Mouse (Mus musculus): Measurements from ENCODE around the gene Rpl23. TPM values are rescaled to one million over a fixed set of nuclear protein-coding genes. Genes with fewer than 3 reads are reported as not detected.

Rpl23 gene
- total and polyA plus RNA-seq, 3 experiments: 255 to 1,694 (median 589) TPM

GRCm38 (mm10) chr11:97821401-97822064 lies 39.3 kb upstream of the Rpl23 start:
- peaks cover 63% of the 10 kb centered on the region for H3K4me1 ChIP-seq (ENCODE audit: insufficient read depth, low read depth, low read length)
- H3K4me3 ChIP-seq (ENCODE audit: low read depth, low read length): no peak overlapping the region
- TF ChIP-seq CTCF (IDR thresholded peaks at IDR 0.05; ENCODE audit: low read depth, low read length) (no peak), GATA2 (IDR thresholded peaks at IDR 0.05; ENCODE audit: borderline replicate concordance, low read depth, low read length) (no peak), TAL1 (conservative IDR thresholded peaks at IDR 0.05; ENCODE audit: low read depth, low read length) (no peak), POLR2AphosphoS5 (IDR thresholded peaks at IDR 0.05; ENCODE audit: insufficient replicate concordance, low read depth, low read length) (no peak), GATA1 (IDR thresholded peaks at IDR 0.05; ENCODE audit: borderline replicate concordance, low read length) (no peak)
- no peaks in the 10 kb centered on the region for H3K9me3 ChIP-seq (replicated peaks)
- H3K36me3 ChIP-seq (replicated peaks): peaks cover 85% of the 10 kb centered on the region
- ATAC-seq (ENCODE audit: extremely low read depth, insufficient number of reproducible peaks, low FRiP score, poor library complexity, severe bottlenecking) (no peak), DNase-seq (ENCODE audit: low spot score) (no peak)
- no peaks in the 10 kb centered on the region for H3K27me3 ChIP-seq (ENCODE audit: insufficient read depth, low read length)

- peaks cover 86% of the 10 kb centered on the region for H3K36me3 ChIP-seq (replicated peaks)
- ATAC-seq (ENCODE audit: extremely low read depth, insufficient number of reproducible peaks, low FRiP score, poor library complexity, severe bottlenecking): no peak
Observed at GRCm38 (mm10) chr11:97820840-97821239, 38.6 kb upstream of the Rpl23 start.

GRCm38 (mm10) chr11:97819923-97820322 lies 37.7 kb upstream of the Rpl23 start:
- H3K4me3 ChIP-seq (ENCODE audit: low read depth, low read length): no peak overlapping the region
- peaks cover 86% of the 10 kb centered on the region for H3K36me3 ChIP-seq (replicated peaks)
- ATAC-seq (ENCODE audit: extremely low read depth, insufficient number of reproducible peaks, low FRiP score, poor library complexity, severe bottlenecking): no peak
- DNase-seq (ENCODE audit: low spot score): no peak
- H3K9me3 ChIP-seq (replicated peaks): no peaks in the 10 kb centered on the region
- no peak for TF ChIP-seq GATA1 (IDR thresholded peaks at IDR 0.05; ENCODE audit: borderline replicate concordance, low read length)
- TF ChIP-seq TAL1 (conservative IDR thresholded peaks at IDR 0.05; ENCODE audit: low read depth, low read length): no peak
- TF ChIP-seq POLR2AphosphoS5 (IDR thresholded peaks at IDR 0.05; ENCODE audit: insufficient replicate concordance, low read depth, low read length): no peak
- no peak for TF ChIP-seq GATA2 (IDR thresholded peaks at IDR 0.05; ENCODE audit: borderline replicate concordance, low read depth, low read length)
- no peak for TF ChIP-seq CTCF (IDR thresholded peaks at IDR 0.05; ENCODE audit: low read depth, low read length)
- no peaks in the 10 kb centered on the region for H3K27me3 ChIP-seq (ENCODE audit: insufficient read depth, low read length)
- H3K4me1 ChIP-seq (ENCODE audit: insufficient read depth, low read depth, low read length): peaks cover 47% of the 10 kb centered on the region

More at GRCm38 (mm10) chr11:97820840-97821239, 38.6 kb upstream of the Rpl23 start:
- Histone ChIP-seq H3K4me3 (ENCODE audit: low read depth, low read length) (no peak overlapping the region), H3K9me3 (replicated peaks) (no peaks in the 10 kb centered on the region), H3K4me1 (ENCODE audit: insufficient read depth, low read depth, low read length) (peaks cover 56% of the 10 kb centered on the region), H3K27me3 (ENCODE audit: insufficient read depth, low read length) (no peaks in the 10 kb centered on the region)
- TF ChIP-seq GATA2 (IDR thresholded peaks at IDR 0.05; ENCODE audit: borderline replicate concordance, low read depth, low read length) (no peak), TAL1 (conservative IDR thresholded peaks at IDR 0.05; ENCODE audit: low read depth, low read length) (no peak), CTCF (IDR thresholded peaks at IDR 0.05; ENCODE audit: low read depth, low read length) (no peak), POLR2AphosphoS5 (IDR thresholded peaks at IDR 0.05; ENCODE audit: insufficient replicate concordance, low read depth, low read length) (no peak), GATA1 (IDR thresholded peaks at IDR 0.05; ENCODE audit: borderline replicate concordance, low read length) (no peak)
- no peak for DNase-seq (ENCODE audit: low spot score)

GRCm38 (mm10) chr11:97819102-97819501 lies 36.9 kb upstream of the Rpl23 start:
- ATAC-seq (ENCODE audit: extremely low read depth, insufficient number of reproducible peaks, low FRiP score, poor library complexity, severe bottlenecking) (no peak), DNase-seq (ENCODE audit: low spot score) (no peak)
- TF ChIP-seq CTCF (IDR thresholded peaks at IDR 0.05; ENCODE audit: low read depth, low read length) (no peak), TAL1 (conservative IDR thresholded peaks at IDR 0.05; ENCODE audit: low read depth, low read length) (no peak), GATA2 (IDR thresholded peaks at IDR 0.05; ENCODE audit: borderline replicate concordance, low read depth, low read length) (no peak), POLR2AphosphoS5 (IDR thresholded peaks at IDR 0.05; ENCODE audit: insufficient replicate concordance, low read depth, low read length) (no peak), GATA1 (IDR thresholded peaks at IDR 0.05; ENCODE audit: borderline replicate concordance, low read length) (no peak)
- Histone ChIP-seq H3K27me3 (ENCODE audit: insufficient read depth, low read length) (no peaks in the 10 kb centered on the region), H3K4me1 (ENCODE audit: insufficient read depth, low read depth, low read length) (peaks cover 44% of the 10 kb centered on the region), H3K36me3 (replicated peaks) (peaks cover 86% of the 10 kb centered on the region), H3K4me3 (ENCODE audit: low read depth, low read length) (no peak overlapping the region), H3K9me3 (replicated peaks) (no peaks in the 10 kb centered on the region)

DNA sequence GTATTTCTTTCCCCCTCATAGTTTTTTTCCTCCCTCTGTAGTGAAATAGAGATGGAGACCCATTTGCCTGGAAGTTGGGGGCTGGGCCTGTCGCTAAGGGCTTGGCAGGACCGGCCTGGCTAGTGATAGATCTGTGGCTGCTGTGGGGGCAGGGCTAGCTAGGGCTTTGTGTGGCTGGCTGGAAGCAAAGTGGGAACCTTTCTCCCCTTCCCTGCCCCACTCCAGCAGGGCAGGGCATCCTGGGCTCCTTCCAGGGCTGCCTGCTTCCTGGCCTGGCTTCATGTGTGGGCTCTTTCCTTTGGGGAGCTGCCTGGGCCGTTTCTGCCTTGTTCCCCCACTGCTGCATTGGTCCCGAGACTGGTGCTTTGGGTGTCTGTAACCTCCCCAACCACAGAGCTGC lies 36.3 kb upstream of the Rpl23 start:
- ATAC-seq (ENCODE audit: extremely low read depth, insufficient number of reproducible peaks, low FRiP score, poor library complexity, severe bottlenecking) (no peak), DNase-seq (ENCODE audit: low spot score) (no peak)
- TF ChIP-seq POLR2AphosphoS5 (IDR thresholded peaks at IDR 0.05; ENCODE audit: insufficient replicate concordance, low read depth, low read length) (no peak), GATA1 (IDR thresholded peaks at IDR 0.05; ENCODE audit: borderline replicate concordance, low read length) (no peak), TAL1 (conservative IDR thresholded peaks at IDR 0.05; ENCODE audit: low read depth, low read length) (no peak), GATA2 (IDR thresholded peaks at IDR 0.05; ENCODE audit: borderline replicate concordance, low read depth, low read length) (no peak), CTCF (IDR thresholded peaks at IDR 0.05; ENCODE audit: low read depth, low read length) (no peak)
- Histone ChIP-seq H3K9me3 (replicated peaks) (no peaks in the 10 kb centered on the region), H3K27me3 (ENCODE audit: insufficient read depth, low read length) (no peaks in the 10 kb centered on the region), H3K4me1 (ENCODE audit: insufficient read depth, low read depth, low read length) (peaks cover 44% of the 10 kb centered on the region), H3K36me3 (replicated peaks) (peaks cover 87% of the 10 kb centered on the region), H3K4me3 (ENCODE audit: low read depth, low read length) (no peak overlapping the region)

DNA sequence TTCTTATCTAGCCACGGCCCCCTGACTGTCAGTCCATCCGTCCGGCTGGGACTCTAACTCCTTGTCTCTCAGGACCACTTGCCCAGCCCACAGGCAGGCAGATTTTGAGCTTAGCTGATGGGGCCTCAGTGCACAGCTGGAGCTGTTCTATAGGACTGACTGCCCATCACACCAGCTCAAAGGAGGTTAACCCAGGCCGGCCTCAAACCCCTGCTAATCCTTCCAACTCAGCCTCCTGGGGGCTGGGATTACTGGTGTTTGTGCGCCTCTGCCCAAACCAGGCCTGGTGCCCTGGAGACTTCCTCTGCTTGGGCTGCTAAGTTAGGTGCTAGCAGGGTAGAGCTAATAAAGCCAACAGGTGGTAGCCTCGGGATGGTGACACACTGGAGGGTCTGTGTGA lies 35.8 kb upstream of the Rpl23 start:
- peaks cover 47% of the 10 kb centered on the region for H3K4me1 ChIP-seq (ENCODE audit: insufficient read depth, low read depth, low read length)

More for the DNA sequence above, 35.8 kb upstream of the Rpl23 start:
- no peak for ATAC-seq (ENCODE audit: extremely low read depth, insufficient number of reproducible peaks, low FRiP score, poor library complexity, severe bottlenecking)
- TF ChIP-seq GATA1 (IDR thresholded peaks at IDR 0.05; ENCODE audit: borderline replicate concordance, low read length) (no peak), TAL1 (conservative IDR thresholded peaks at IDR 0.05; ENCODE audit: low read depth, low read length) (no peak), POLR2AphosphoS5 (IDR thresholded peaks at IDR 0.05; ENCODE audit: insufficient replicate concordance, low read depth, low read length) (no peak), GATA2 (IDR thresholded peaks at IDR 0.05; ENCODE audit: borderline replicate concordance, low read depth, low read length) (no peak), CTCF (IDR thresholded peaks at IDR 0.05; ENCODE audit: low read depth, low read length) (no peak)
- Histone ChIP-seq H3K9me3 (replicated peaks) (no peaks in the 10 kb centered on the region), H3K36me3 (replicated peaks) (peaks cover 89% of the 10 kb centered on the region), H3K27me3 (ENCODE audit: insufficient read depth, low read length) (no peaks in the 10 kb centered on the region), H3K4me3 (ENCODE audit: low read depth, low read length) (no peak overlapping the region)
- no peak for DNase-seq (ENCODE audit: low spot score)
